Mouse (Mus musculus): Measurements from ENCODE around the gene Yy1. TPM values are rescaled to one million over a fixed set of nuclear protein-coding genes. Genes with fewer than 3 reads are reported as not detected.

Gene Yy1
- polyA plus RNA-seq, 1 experiment from 2014 or later: 13.5 TPM

- H3K4me3 ChIP-seq: no peak overlapping the region
- ATAC-seq (ENCODE audit: low read depth): no peak
- no peaks in the 10 kb centered on the region for H3K9me3 ChIP-seq
- no peak overlapping the region for H3K4me2 ChIP-seq
- H3K4me1 ChIP-seq (replicated peaks): 0 out of 2 replicates have a peak, but pooled peaks cover 13% of the 10 kb centered on the region
- no peak overlapping the region for H3K9ac ChIP-seq
- no peaks in the 10 kb centered on the region for H3K27me3 ChIP-seq
- peaks cover 32% of the 10 kb centered on the region for H3K36me3 ChIP-seq
- no peak overlapping the region for H3K27ac ChIP-seq (replicated peaks)
- WGBS: 83% methylated on average over 6 of the region's 6 CpGs
Observed at GRCm38 (mm10) chr12:108812463-108812862, 19.7 kb downstream of the Yy1 start.

GRCm38 (mm10) chr12:108814470-108814869 lies 21.7 kb downstream of the Yy1 start:
- no peak overlapping the region for H3K9ac ChIP-seq
- no peak overlapping the region for H3K4me3 ChIP-seq
- H3K27ac ChIP-seq (replicated peaks): no peak overlapping the region
- no peak overlapping the region for H3K4me2 ChIP-seq
- peaks cover 10% of the 10 kb centered on the region; the same call in 1 of the 2 replicates for H3K4me1 ChIP-seq (replicated peaks)
- H3K27me3 ChIP-seq: no peaks in the 10 kb centered on the region
- WGBS: 88% methylated on average over 6 of the region's 6 CpGs
- peaks cover 38% of the 10 kb centered on the region for H3K36me3 ChIP-seq
- no peaks in the 10 kb centered on the region for H3K9me3 ChIP-seq
- ATAC-seq (ENCODE audit: low read depth): no peak

- ATAC-seq (ENCODE audit: low read depth): no peak
- H3K4me3 ChIP-seq: no peak overlapping the region
- no peak overlapping the region for H3K27ac ChIP-seq (replicated peaks)
- H3K27me3 ChIP-seq: no peaks in the 10 kb centered on the region
- peaks cover 43% of the 10 kb centered on the region for H3K36me3 ChIP-seq
- no peaks in the 10 kb centered on the region for H3K9me3 ChIP-seq
- no peak overlapping the region for H3K4me2 ChIP-seq
- 0 out of 2 replicates have a peak overlapping the region, but pooled peaks have one; percentile 26 for H3K9ac ChIP-seq
- H3K4me1 ChIP-seq (replicated peaks): peaks cover 9% of the 10 kb centered on the region; the same call in 1 of the 2 replicates
- WGBS: 85% methylated on average over 11 of the region's 11 CpGs
Observed at GRCm38 (mm10) chr12:108816569-108816968, 23.8 kb downstream of the Yy1 start.

GRCm38 (mm10) chr12:108820461-108820860 lies 27.7 kb downstream of the Yy1 start:
- H3K4me2 ChIP-seq: no peak overlapping the region
- no peak for ATAC-seq (ENCODE audit: low read depth)
- H3K27me3 ChIP-seq: no peaks in the 10 kb centered on the region
- WGBS: 88% methylated on average over 4 of the region's 4 CpGs
- no peak overlapping the region for H3K4me3 ChIP-seq
- H3K9ac ChIP-seq: no peak overlapping the region
- no peak overlapping the region for H3K27ac ChIP-seq (replicated peaks)
- peaks cover 5% of the 10 kb centered on the region; the same call in 1 of the 2 replicates for H3K4me1 ChIP-seq (replicated peaks)
- H3K9me3 ChIP-seq: no peaks in the 10 kb centered on the region
- peaks cover 34% of the 10 kb centered on the region for H3K36me3 ChIP-seq

GRCm38 (mm10) chr12:108823036-108823435 lies 30.3 kb downstream of the Yy1 start:
- WGBS: 77% methylated on average over 8 of the region's 8 CpGs
- peaks cover 42% of the 10 kb centered on the region for H3K36me3 ChIP-seq
- no peak overlapping the region for H3K4me2 ChIP-seq

GRCm38 (mm10) chr12:108824225-108824874 lies 31.6 kb downstream of the Yy1 start:
- Histone ChIP-seq H3K9me3 (no peaks in the 10 kb centered on the region), H3K9ac (no peak overlapping the region), H3K36me3 (peaks cover 34% of the 10 kb centered on the region), H3K4me1 (replicated peaks) (peaks cover 5% of the 10 kb centered on the region; the same call in 1 of the 2 replicates), H3K27ac (replicated peaks) (no peak overlapping the region), H3K27me3 (no peaks in the 10 kb centered on the region), H3K4me2 (no peak overlapping the region), H3K4me3 (no peak overlapping the region)
- no peak for ATAC-seq (ENCODE audit: low read depth)
- WGBS: 92% methylated on average over 15 of the region's 15 CpGs

More at GRCm38 (mm10) chr12:108823036-108823435, 30.3 kb downstream of the Yy1 start:
- no peak overlapping the region for H3K4me3 ChIP-seq
- peaks cover 5% of the 10 kb centered on the region; the same call in 1 of the 2 replicates for H3K4me1 ChIP-seq (replicated peaks)
- no peak overlapping the region for H3K27ac ChIP-seq (replicated peaks)
- no peaks in the 10 kb centered on the region for H3K27me3 ChIP-seq
- no peak overlapping the region for H3K9ac ChIP-seq
- H3K9me3 ChIP-seq: no peaks in the 10 kb centered on the region
- ATAC-seq (ENCODE audit: low read depth): no peak

- Histone ChIP-seq H3K9ac (no peak overlapping the region), H3K4me2 (no peak overlapping the region), H3K27ac (replicated peaks) (no peak overlapping the region), H3K9me3 (no peaks in the 10 kb centered on the region), H3K4me1 (replicated peaks) (no peaks in the 10 kb centered on the region), H3K27me3 (no peaks in the 10 kb centered on the region), H3K36me3 (peaks cover 28% of the 10 kb centered on the region), H3K4me3 (no peak overlapping the region)
- 92% methylated on average over 13 of the region's 13 CpGs for WGBS
- ATAC-seq (ENCODE audit: low read depth): no peak
Observed at GRCm38 (mm10) chr12:108825561-108826224, 32.9 kb downstream of the Yy1 start.

- 94% methylated on average over 19 of the region's 19 CpGs for WGBS
- Histone ChIP-seq H3K4me3 (no peak overlapping the region), H3K9me3 (no peaks in the 10 kb centered on the region), H3K4me1 (replicated peaks) (peaks cover under 1% of the 10 kb centered on the region), H3K36me3 (peaks cover 28% of the 10 kb centered on the region), H3K9ac (no peak overlapping the region), H3K4me2 (no peak overlapping the region), H3K27me3 (no peaks in the 10 kb centered on the region), H3K27ac (replicated peaks) (no peak overlapping the region)
- ATAC-seq (ENCODE audit: low read depth): no peak
Observed at GRCm38 (mm10) chr12:108826282-108826957, 33.6 kb downstream of the Yy1 start.

- H3K4me2 ChIP-seq: no peak overlapping the region
- H3K27me3 ChIP-seq: no peaks in the 10 kb centered on the region
- H3K27ac ChIP-seq (replicated peaks): no peak overlapping the region
- H3K4me1 ChIP-seq (replicated peaks): peaks cover 6% of the 10 kb centered on the region
- peaks cover 28% of the 10 kb centered on the region for H3K36me3 ChIP-seq
- ATAC-seq (ENCODE audit: low read depth): no peak
- H3K4me3 ChIP-seq: no peak overlapping the region
- H3K9me3 ChIP-seq: no peaks in the 10 kb centered on the region
- WGBS: 96% methylated on average over 28 of the region's 28 CpGs
- H3K9ac ChIP-seq: no peak overlapping the region
Observed at GRCm38 (mm10) chr12:108826958-108827535, 34.3 kb downstream of the Yy1 start.

GRCm38 (mm10) chr12:108827641-108828040 lies 34.9 kb downstream of the Yy1 start:
- Histone ChIP-seq H3K9ac (no peak overlapping the region), H3K4me3 (no peak overlapping the region), H3K27ac (replicated peaks) (no peak overlapping the region), H3K4me1 (replicated peaks) (peaks cover 12% of the 10 kb centered on the region), H3K9me3 (no peaks in the 10 kb centered on the region), H3K4me2 (no peak overlapping the region), H3K36me3 (peaks cover 28% of the 10 kb centered on the region), H3K27me3 (no peaks in the 10 kb centered on the region)
- no peak for ATAC-seq (ENCODE audit: low read depth)
- WGBS: 97% methylated on average over 6 of the region's 6 CpGs

GRCm38 (mm10) chr12:108829636-108830035 lies 36.9 kb downstream of the Yy1 start:
- 86% methylated on average over 5 of the region's 5 CpGs for WGBS
- Histone ChIP-seq H3K9ac (no peak overlapping the region), H3K36me3 (peaks cover 28% of the 10 kb centered on the region), H3K4me1 (replicated peaks) (peaks cover 32% of the 10 kb centered on the region), H3K4me2 (no peak overlapping the region), H3K27me3 (peaks cover 6% of the 10 kb centered on the region; the same call in 1 of the 2 replicates), H3K4me3 (no peak overlapping the region), H3K27ac (replicated peaks) (no peak overlapping the region), H3K9me3 (no peaks in the 10 kb centered on the region)
- ATAC-seq (ENCODE audit: low read depth): no peak

GRCm38 (mm10) chr12:108830358-108830757 lies 37.6 kb downstream of the Yy1 start:
- H3K27me3 ChIP-seq: peaks cover 6% of the 10 kb centered on the region; the same call in 1 of the 2 replicates
- no peak overlapping the region for H3K4me2 ChIP-seq
- H3K4me3 ChIP-seq: no peak overlapping the region
- 84% methylated on average over 6 of the region's 6 CpGs for WGBS
- H3K4me1 ChIP-seq (replicated peaks): peaks cover 39% of the 10 kb centered on the region
- H3K9ac ChIP-seq: no peak overlapping the region
- H3K9me3 ChIP-seq: no peaks in the 10 kb centered on the region
- no peak for ATAC-seq (ENCODE audit: low read depth)
- no peak overlapping the region for H3K27ac ChIP-seq (replicated peaks)
- H3K36me3 ChIP-seq: peaks cover 28% of the 10 kb centered on the region

Data from neural tube, embryonic 13.5 days (tissue).